Mouse (Mus musculus): Measurements from ENCODE around the gene Klf13.
A peak's percentile ranks its signal among the peaks of the same experiment; 100 is the strongest.

The Klf13 gene

DNA sequence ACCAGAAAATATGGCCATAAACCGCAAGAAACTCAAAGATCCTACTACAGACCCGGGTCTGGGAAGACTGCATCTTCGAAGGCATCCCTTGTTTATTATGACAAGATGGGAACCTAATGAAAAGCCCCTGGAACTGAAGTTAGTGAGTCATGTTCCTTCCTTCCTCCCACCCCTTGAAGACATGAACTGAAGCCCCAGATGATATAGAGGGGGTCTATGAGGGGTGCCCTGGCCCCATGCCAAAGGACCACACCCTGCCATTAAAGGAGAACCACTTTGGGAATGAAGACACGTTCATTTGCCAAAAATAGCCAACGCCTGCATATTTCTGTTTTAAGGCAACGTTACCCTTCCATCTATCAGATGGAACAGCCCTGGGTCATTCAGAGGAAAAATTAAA is 50.0 kb downstream of the Klf13 start:
- DNase-seq (ENCODE audit: low spot score in 2 of 2), result no peak

DNA sequence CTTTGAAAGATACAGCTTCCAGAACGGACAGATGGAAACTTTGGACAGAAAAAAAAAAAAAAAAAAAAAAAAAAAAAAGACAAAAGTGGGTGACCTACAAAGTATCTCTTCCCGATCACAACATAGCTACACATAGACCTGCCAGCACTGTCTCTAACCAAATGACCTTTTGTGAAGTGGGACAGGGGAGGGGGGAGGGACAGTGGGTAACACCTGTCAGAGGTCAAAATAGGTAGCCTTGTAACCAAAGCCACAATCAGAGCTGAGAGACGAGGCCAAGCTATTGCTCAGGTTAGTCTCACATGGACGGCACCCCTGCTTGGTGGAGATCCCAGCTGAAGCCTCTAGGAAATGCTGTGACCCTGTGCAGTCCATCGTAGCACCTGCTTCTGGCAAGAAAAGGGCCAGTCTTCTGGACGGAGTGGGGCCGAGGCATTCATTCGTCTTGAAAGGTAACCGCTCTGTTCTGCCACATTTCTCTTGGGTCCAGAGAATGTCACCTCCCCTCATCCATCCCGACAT is 51.1 kb downstream of the Klf13 start:
- DNase-seq (ENCODE audit: low spot score in 2 of 2), result no peak

DNA sequence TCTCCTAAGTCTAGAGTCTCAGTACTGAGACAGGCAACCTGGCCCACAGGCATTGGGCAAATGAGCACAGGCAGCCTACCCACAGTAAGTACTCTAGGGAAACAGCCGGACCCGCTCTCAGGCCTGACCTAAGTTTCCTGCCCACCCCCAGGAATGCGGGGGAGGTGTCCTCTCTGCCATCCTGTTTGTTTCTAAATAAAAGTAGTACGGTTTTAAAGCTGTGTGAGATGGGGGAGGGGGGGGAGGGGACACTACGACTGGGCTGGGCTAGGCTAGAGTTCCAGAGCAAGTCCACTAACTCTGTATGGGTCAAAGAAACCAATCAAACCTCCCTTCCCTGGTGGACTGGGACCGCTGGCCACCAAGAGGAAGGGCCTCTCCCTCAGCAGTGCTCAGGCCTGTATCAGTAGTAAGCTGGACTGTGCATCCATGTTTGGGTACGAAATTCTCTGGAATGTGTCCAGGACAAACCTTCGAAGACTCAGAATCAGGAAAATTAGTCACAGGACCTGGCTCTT is 51.6 kb downstream of the Klf13 start:
- no peak for DNase-seq (ENCODE audit: low spot score in 2 of 2)

DNA sequence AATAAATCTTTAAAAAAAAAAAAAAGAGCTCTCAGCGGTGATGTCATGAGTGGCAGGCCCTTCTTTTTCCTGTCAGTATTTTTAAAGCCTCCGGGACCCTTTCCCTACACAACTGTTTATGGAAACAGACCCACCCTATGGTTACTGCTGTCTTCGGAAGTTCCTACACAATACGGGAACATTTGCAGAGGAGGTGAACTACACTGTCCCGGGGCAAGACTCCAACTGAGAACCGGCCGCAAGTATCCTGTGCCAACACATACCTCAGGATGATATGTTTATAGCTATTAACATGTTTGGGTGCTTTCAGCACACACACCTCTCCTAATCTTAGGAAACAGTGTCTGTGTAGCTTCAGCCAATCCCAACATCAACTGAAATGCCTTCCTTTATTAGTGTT is 53.7 kb downstream of the Klf13 start:
- no peak for DNase-seq (ENCODE audit: low spot score in 2 of 2)

DNA sequence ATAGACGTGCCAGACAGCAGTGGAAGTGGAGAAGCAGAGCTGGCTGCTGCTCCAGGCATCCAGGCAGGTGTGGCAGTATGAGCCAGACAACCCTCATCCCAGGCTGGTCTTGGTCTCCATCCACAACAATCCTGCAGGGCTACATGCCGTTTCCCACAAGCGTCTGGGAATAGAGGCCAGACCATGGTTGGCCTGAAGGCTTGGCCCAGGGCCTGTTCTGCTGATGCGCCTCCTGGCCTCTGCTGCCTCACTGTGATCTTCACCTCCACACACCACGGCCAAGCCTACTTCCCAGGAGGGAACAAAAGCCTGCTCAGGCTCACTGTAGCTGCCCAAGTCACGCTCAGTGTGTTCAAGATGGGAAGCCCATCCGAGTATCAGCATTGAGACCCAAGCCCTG is 56.0 kb downstream of the Klf13 start:
- no peak for DNase-seq (ENCODE audit: low spot score in 2 of 2)

DNA sequence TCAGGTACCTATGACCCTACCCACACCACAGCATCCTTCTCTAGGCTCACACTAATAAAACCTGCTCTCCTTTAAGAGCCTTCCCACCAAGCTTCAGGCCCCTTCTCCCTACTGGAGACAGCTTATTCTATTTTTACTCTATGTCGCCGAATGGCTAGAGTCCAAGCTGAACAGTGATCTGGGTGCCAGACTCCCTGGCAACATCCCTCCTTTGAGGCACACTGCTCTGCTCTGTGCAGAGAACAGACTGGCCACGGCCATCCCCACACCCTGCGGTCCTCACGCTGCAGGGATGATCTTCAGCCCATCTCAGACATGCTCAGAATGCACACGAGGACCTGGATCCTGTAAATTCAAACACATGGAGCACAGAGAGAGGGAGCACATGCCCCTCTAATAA is 59.1 kb downstream of the Klf13 start:
- DNase-seq (ENCODE audit: low spot score in 2 of 2), result no peak

DNA sequence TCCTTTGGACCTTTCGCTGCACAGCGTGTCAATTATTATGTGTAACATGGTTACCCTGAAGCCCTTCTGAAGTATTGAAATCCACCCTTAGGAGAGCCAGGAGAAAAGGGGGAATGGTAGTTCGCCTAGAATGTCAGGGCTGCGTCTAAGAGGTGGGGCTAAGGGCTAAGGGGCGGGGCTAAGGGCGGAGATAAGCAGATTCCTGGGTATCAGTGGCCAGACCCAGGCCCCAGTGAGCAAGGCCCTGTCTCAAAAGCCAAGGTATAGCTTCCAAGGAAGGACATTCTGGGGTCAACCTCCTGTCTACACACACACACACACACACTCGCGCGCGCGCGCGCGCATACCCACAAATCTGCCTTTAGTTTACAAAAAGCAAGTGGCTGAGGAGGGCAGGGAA is 61.1 kb downstream of the Klf13 start:
- DNase-seq (ENCODE audit: low spot score in 2 of 2), result no peak

DNA sequence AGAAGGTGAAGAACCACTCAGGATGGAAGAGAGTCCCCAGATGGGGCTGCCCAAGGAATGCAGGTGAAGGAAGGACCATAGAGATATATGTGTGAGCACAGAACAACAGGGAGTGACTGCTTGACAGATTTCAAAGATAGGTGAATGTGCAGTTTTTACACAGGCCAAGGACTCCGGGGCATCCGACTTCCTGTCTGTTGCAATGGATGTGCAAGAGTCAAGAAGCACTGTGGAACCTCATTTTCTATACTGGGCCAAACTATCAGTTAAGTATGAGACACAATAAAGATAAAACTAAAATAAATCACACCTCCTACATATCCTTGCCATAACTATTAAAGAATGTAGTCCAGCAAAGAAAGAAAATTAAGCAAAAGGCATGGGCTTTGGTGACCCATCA is 62.1 kb downstream of the Klf13 start:
- no peak for DNase-seq (ENCODE audit: low spot score in 2 of 2)

DNA sequence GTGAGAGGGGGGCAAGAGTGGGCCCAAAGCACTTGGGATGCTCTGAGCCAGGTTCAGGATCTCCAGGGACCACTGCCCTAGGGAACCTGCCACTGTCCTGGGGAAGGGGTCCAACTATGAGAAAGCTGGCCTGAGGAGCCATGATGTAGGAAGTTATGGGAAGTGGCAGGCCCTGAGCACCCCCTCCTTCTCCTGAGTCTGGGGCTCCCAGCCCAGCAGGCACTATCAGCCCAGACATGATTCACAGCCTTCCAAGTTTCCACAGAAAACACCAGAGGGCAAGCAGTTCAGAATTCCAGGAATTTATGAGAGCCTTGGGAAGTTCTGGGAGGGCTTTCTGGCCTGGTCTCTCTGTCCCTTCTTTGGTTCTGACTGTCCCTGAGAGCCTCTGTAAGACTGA is 63.0 kb downstream of the Klf13 start:
- DNase-seq (ENCODE audit: low spot score in 2 of 2), result no peak

DNA sequence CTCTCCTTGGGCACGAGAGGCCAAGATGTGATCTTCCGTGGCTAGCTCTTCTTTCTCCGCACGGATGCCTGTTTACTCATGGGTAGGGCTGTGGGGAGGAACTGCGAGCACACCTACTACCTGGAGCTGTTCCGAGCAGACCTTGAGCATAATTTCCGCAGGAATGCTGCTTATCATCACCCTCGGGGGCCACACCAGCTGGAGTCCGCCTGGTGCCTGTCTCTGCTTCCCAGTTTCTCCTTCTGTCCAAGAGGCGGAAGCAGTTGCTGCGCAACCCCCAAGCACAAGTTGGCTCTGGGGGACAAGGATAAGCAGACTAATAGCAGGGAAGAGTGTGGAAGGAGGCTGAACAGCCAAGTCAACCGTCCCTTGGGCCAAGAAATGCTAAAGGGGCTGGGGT is 64.8 kb downstream of the Klf13 start:
- DNase-seq (ENCODE audit: low spot score in 2 of 2), result no peak

DNA sequence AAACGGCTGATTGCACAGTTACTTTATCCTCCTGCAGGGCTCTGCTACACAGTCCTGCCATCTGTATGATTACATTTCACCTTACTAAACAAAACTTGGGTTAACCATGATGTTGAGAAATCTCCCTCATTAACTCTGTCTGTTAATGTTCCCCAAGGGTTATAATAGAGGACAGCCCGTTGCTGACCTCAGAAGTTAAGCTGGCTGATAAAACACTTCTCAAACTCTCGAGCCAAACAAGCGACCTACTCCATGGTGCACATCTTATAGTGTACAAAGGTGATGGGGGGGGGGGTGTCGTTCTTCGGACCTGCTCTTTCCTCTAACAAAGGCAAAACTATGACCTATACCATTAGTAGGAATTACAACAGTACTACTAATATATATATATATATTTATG is 67.0 kb downstream of the Klf13 start:
- DNase-seq (ENCODE audit: low spot score in 2 of 2), result no peak

DNA sequence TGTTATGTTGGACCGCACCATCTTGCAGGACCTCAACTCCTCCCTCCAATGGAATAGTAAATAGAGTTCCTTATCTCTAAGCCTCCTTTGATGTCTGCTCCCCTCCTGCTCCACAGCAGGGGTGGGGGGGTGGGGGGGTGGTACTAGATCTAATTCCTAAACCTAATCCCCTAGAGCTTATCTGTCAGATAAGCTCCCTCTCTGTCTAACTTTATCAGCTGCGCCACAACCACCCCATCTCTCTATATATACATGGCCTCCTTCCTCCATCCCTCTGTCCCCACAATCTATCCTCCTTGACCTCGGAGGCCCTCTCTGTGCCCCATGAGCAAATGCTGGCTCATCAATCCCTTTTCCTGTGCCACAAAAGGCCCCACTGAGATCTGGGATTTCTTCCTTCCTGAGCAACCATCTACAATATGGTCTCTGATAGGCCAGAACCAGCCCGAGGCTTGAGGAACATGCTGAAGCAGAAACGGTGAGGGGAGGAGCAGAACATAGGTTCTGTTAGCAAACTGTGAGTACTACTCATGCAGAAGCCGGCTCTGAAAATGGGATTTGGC is 70.3 kb downstream of the Klf13 start:
- no peak for DNase-seq (ENCODE audit: low spot score in 2 of 2)

DNA sequence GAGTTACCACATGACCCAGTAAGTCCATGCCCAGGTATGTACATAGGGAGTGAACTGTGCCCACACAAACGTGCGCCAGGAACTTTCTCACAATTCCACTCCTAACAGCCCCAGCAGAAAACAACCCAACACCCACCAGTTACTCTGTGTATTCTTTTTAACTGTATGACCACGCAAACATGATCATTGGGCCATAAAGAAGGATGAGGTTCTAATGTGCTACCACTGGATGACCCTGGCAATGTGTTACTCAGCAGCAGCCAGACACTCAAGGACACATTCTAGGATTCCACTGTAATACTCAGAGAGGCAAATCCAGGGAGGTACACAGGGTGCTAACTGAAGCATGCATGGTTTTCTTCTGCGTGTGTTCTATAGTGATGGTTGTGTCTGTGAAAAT is 72.8 kb downstream of the Klf13 start:
- DNase-seq (ENCODE audit: low spot score in 2 of 2), result no peak

DNA sequence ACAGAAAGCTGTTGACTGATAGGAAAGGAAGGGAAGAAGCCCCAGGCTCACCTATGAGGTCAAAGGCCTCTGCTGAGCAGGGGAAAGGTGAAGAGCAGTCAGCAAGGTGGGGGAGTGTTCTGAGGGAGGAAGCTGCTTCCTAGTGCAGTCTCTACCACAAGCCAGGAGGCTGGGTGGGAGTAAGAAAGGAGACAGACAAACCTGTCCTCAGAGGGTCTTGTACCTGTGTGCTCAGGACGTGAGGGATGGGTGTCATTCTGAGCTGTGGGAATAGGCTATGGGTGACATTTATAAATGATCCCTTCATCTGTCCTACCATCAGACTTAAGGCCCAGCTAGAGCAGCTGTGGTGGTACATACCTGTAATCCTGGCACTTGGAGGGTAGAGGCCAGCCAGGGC is 75.7 kb downstream of the Klf13 start:
- DNase-seq (ENCODE audit: low spot score in 2 of 2), result no peak

DNA sequence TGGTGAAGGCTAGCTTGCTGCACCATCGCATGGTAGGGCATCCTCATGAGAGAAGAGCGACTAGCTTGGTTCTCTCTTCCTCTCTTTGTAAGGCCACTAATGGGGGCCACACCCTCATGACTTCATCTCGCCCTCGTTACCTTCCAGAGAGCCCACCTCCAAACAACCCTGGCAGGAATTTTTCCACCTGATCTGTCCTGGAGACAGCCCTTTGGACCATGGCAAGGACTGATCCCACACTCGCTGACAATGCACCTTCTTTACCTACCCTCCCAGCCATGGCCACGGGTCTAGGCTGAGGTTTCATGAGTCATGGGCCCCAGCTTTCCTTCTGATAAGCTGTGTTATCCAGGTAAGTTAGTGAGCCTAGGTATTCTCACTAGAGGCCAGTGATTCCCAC is 77.6 kb downstream of the Klf13 start:
- DNase-seq (ENCODE audit: low spot score in 2 of 2), result no peak

DNA sequence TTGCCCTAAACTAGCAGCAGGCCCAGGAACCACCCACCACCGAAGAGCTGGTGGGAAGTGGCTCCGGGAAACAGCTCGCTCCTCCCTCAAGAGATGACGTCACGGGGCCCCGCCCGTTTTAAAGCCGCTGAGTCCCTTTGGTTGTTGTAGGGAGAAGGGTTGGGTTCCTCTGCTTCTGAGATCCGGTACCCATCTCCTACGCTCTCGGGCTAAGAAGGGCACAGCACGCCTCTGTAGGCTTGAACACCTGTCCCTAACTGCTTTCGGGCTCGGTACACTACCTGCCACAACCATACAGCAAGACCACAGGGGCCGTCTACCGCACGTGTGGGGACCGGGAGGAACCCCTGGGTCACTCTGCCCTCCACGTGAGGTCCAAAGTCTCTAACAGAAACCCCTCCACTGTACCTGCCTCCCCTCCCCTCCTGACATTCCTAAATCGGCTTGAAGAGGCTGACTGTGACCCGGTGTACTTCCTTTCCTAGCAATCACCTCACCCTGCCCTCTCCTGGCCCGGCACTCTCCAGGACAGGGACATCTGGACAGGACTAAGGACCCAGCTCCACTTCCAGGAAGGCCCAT is 80.1 kb downstream of the Klf13 start:
- peak; percentile 58 to 85 for DNase-seq (ENCODE audit: low spot score in 2 of 2)

DNA sequence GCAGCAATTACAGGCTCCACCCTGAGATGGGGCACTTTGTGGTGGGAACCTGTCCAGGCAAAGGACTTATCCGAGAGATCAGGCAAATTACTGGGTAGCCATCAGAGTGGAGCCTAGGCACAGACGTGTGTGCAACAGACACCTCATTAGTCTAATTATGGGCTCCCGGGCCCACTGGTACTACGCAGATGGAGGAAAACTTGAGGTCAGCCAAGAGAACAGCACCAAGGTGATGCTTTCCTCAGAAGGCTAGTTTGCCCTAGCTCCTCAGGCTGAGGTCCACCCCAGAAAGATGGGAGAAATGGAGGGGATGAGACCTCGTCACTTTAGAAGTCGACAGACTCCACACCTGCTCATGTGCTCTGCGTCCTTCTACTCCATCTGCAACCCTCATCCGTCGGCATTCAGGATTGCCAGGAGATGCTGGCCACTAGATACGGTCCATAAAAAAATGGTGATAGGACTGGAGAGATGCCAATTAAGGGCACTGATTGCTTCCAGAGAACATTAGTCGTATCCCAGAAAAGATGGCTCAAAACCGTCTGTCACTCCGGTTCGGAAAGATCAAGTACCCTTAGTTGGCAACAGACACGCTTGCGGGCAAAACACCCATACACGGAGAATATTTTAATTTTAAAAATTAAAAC is 80.8 kb downstream of the Klf13 start:
- no peak for DNase-seq (ENCODE audit: low spot score in 2 of 2)

DNA sequence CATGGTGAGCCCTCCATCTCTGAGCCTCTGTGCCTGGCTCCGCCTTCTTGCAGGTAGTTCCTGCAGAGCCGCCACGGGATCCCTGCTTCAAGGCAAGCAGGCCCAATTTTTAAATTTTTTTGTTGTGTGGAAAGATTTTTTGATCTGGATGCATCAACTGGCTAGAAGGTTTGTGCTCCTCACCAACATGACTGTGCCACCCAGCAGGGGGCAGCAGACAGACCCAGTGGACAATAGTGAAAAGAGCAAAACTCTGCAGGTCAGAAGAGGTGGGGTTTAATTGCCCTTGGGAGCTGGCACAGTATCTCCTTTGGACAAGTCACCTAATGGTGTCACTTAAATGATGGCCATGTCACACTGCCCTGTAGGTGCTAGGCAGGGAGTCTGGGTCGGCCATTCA is 83.4 kb downstream of the Klf13 start:
- peak; percentile 67 to 87 for DNase-seq (ENCODE audit: low spot score in 2 of 2)

DNA sequence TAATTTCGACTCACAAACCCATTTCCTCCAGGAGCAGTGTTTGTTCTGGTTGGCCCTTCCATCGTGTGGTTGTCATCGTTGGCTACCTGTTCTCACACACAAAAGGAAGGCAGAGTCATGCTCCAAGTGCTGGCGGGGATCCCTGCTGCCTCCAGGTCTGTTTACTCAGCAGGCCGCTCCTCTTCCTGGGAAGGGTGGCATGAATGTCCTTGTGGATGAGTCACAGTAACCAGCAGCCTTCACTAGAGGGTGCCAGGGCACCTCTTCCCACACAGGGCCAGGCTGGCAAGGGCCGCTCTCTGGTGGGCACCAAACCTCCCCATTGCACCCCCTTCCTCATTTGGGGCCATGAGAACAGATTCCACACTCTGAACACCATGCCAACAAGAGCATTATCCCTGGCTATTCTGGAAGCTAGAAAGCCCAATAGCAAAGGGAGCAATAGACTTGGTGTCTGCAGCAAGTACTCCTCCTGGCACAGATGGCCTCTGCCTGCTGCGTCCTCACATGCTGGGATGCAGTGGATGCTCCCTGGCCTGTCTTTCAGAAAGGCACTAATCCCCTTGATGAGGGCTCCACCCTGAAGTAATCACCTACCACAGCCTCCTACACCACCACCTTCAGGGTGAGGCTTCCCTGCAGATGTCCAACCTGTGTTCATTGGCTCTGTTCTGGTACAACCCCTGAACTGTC is 86.7 kb downstream of the Klf13 start:
- DNase-seq (ENCODE audit: low spot score in 2 of 2), result no peak
